Mouse (Mus musculus) spleen, postnatal 10 days (tissue): ENCODE results near the gene Tsc2.

Experiments used
- DNase-seq, 2 experiments: peaks; one replicate each; pipeline ENCODE4 v3.0.0; 2021 to 2022; ENCODE audit warnings: low spot score in 2 of 2

Tsc2 gene

GRCm38 (mm10) chr17:24572651-24573245, 59.7 kb downstream of the Tsc2 start:
- no peak for DNase-seq

- no peak for DNase-seq
Measured at GRCm38 (mm10) chr17:24569837-24570236, 62.6 kb downstream of the Tsc2 start.

- peak; percentile 49 to 78 for DNase-seq
Measured at GRCm38 (mm10) chr17:24567034-24567779, 65.2 kb downstream of the Tsc2 start.

GRCm38 (mm10) chr17:24565792-24566191, 66.6 kb downstream of the Tsc2 start:
- DNase-seq, result no peak

GRCm38 (mm10) chr17:24565092-24565491, 67.3 kb downstream of the Tsc2 start:
- no peak for DNase-seq

GRCm38 (mm10) chr17:24564422-24564821, 68.0 kb downstream of the Tsc2 start:
- DNase-seq, result no peak

GRCm38 (mm10) chr17:24563638-24564037, 68.8 kb downstream of the Tsc2 start:
- no peak for DNase-seq

- no peak for DNase-seq
Measured at GRCm38 (mm10) chr17:24561592-24561991, 70.8 kb downstream of the Tsc2 start.

- no peak for DNase-seq
Measured at GRCm38 (mm10) chr17:24560301-24561028, 72.0 kb downstream of the Tsc2 start.

GRCm38 (mm10) chr17:24559146-24559545, 73.3 kb downstream of the Tsc2 start:
- DNase-seq, result no peak

- no peak for DNase-seq
Measured at GRCm38 (mm10) chr17:24558600-24559099, 73.8 kb downstream of the Tsc2 start.

GRCm38 (mm10) chr17:24557091-24557490, 75.3 kb downstream of the Tsc2 start:
- peak in 1 of 2 experiments; percentile 8 for DNase-seq

- DNase-seq, result no peak
Measured at GRCm38 (mm10) chr17:24551050-24551444, 81.4 kb downstream of the Tsc2 start.

GRCm38 (mm10) chr17:24550416-24551049, 81.9 kb downstream of the Tsc2 start:
- DNase-seq, result peak; percentile 77 to 85

- DNase-seq, result peak; percentile 99
Measured at GRCm38 (mm10) chr17:24549618-24550415, 82.6 kb downstream of the Tsc2 start, which contains the start of gene Pkd1. Gene Pkd1 (plus strand): TSS chr17:24549834.

GRCm38 (mm10) chr17:24548921-24549617, 83.4 kb downstream of the Tsc2 start:
- peak; percentile 73 to 82 for DNase-seq

- DNase-seq, result peak in 1 of 2 experiments; percentile 46
Measured at GRCm38 (mm10) chr17:24548435-24548834, 84.0 kb downstream of the Tsc2 start.

- DNase-seq, result no peak
Measured at GRCm38 (mm10) chr17:24546234-24546633, 86.2 kb downstream of the Tsc2 start.
